Mouse (Mus musculus) thymus, postnatal 4 days (tissue): ENCODE results near the gene Ghr.

Source experiments
- DNase-seq: peaks from one replicate; pipeline ENCODE4 v3.0.0; 2021

Ghr gene

DNA sequence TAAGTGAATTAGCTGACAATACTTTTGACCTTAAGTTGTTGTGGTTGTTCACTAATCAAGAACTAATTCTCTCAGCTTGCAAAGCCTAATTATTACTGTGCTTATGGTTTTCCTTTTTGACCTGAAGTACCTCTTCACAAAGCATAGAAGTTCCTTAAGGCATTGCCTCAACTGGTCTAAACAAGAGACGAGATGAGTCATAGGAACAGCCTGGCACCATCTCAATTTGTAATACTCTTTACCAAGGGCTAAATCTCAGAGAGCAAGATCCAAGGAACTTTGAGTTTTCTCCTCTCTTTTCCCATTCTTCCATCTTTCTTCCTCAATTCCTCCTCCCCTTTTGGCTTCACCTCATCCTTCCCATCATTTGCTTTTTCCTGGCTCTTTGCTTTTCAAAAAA is 69.3 kb downstream of the Ghr start:
- no peak for DNase-seq

GRCm38 (mm10) chr15:3512380-3512779 is 70.9 kb downstream of the Ghr start:
- no peak for DNase-seq

GRCm38 (mm10) chr15:3511639-3512171 is 71.6 kb downstream of the Ghr start:
- no peak for DNase-seq

- DNase-seq, result no peak
These were observed 74.2 kb downstream of the Ghr start for GRCm38 (mm10) chr15:3509089-3509488.

GRCm38 (mm10) chr15:3507329-3507728 is 76.0 kb downstream of the Ghr start:
- DNase-seq, result no peak

- no peak for DNase-seq
These were observed 78.6 kb downstream of the Ghr start for GRCm38 (mm10) chr15:3504700-3505099.

DNA sequence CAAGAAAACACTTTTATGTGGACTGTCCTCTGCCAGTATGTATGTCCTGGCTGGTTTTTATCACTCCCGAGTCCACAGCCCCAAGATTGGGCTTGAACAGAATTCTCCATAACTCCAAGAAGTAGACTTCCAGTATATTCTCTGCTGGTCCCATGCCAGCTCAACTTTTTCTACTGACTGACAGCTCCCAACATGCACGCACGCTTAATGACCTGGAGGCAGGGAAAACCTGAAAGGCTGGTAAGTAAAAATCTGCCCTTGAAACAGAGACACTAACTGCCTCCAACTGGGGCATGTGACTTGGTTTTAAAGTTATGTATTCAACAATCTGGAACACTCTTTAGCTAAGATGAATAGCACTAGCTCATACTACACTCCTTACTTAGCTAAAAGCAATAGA is 81.6 kb downstream of the Ghr start:
- DNase-seq, result no peak

DNA sequence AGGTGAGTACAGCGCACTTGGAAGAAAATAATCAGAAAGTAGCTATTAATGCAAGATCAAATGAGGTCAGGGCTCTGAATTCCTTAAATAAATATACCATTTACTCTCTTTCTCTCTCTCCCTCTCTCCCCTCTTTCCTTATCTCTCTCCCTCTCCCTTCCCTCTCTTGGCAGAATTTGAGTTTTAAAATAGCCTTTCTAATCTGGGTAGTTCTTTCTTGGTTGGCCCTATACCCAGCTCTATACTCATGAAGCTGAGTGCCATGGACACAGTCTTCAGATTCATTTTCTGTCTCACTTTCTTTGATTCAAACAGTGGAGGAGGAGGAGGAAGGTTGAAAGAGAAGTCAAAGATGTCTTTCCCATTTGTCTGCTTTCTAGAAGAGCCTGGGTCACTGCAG is 84.3 kb downstream of the Ghr start:
- DNase-seq, result no peak

DNA sequence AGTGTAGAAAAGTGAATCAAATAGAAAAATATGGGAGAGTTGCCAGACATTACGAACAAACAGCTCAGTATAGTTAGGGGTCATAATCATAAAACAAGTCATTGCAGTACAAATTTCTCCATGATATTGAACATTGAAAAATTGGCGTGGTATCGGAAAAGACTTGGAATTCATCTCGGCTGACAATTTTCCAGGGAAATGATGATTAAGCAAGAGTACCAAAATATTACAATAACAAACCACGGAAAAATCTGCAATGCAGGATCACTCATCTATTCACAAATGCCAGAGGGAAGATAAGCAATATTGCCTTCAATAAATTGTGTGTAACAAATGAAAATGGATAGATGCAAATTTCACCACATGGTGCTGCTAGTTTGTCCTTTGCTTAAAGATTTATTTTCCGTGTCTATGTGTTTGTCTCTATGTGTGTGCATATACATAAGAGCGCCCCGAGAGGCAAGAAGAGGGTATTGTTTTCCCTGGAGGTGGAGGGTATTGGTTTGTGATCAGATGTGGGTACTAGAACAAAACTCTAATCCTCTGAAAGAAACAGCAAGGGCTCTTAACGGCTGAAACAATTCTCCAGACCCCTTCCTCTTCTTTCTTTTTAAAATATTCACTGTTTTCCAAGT is 85.2 kb downstream of the Ghr start:
- DNase-seq, result no peak

DNA sequence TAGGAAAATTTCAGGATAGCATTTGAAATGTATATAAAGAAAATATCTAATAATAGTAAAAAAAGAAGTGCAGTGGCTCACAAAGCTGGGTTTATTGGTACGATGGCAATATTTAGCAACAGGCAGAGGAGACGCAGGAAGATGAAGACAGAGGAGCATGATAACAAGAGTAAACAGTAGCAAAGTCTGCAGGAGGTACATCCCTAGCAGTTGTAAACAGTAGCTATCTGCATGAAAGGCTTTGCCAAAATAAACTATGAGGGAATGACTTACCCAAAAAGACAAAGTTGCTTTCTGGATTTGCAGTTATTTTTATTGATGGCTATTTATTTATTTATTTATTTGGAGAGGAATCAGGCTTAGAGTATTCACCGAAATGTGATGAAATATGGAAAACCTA is 92.4 kb downstream of the Ghr start:
- DNase-seq, result no peak

DNA sequence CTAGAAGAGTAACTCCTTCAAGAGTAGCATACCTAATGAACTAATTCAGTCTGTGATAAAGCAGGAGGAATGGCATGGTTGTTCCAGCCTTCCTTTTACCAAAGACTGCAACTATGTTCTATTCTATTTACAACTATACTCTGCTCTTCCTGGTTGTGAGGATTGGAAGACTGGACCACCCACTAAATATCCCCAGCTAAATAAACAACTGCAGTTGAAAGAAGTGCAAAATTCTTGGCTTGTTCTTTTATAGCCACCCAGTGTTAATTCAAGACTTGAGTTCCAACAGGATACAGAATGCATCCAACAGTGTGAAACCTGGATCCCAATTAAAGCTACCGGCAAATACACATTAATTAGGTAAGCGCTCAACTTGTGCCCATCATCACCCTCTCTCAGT is 93.3 kb downstream of the Ghr start:
- DNase-seq, result no peak

DNA sequence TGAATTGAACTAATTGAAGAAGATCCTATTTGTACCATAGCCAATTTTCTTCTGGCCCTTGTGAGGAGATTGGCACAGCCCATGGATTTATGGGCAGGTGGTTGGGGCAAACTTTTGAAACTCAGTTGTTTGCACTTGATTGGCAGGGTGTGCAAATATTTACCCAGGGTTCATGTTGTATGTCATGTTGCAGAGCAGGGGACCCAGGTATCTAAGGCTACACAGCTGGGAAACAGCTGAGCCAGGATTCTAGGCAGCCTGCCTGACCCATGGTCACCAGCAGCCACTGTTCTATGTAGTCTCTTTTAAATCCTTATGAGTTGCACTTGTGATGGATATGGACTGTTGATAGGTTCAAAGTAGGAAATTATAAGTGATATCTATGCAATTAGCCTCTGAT is 94.1 kb downstream of the Ghr start:
- DNase-seq, result no peak

- DNase-seq, result no peak
These were observed 94.7 kb downstream of the Ghr start for GRCm38 (mm10) chr15:3488601-3489000.

GRCm38 (mm10) chr15:3486691-3487090 is 96.6 kb downstream of the Ghr start:
- no peak for DNase-seq

DNA sequence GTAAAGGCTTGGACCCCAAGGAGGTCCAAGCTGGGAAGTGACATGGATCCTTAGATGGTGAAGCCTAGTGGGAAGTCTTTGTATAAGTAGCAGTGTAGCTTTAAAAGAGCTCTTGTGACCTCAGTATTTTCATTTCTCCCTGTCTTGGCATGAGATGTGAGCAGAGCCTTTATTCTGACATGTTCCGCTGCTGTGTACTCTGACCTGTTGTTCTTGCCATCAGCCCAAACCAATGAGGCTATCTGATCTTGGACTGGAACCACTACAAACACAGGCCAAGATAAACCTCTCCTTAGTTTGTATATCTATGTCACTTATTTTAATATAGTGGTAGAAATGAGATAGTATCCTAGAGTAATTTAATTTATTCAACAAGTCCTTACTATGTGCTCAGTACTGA is 97.9 kb downstream of the Ghr start:
- DNase-seq, result no peak

DNA sequence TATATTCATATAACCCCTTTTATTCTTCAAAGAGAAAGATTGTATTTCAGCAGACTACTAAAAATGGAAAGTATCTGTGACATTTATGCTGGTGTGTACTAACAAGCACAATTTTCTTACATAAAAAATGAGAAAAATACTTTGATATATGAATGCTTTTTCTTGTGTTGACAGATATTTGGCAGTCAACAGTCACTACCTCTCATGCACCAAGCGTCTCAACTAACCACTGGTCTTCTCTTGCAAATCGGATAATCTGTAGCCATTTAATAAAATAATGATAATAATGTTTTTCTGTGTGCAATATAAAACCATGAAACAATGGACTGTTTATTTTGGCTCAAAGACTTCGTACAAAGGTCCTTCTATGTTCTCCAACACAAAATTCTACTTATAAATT is 99.8 kb downstream of the Ghr start:
- no peak for DNase-seq

GRCm38 (mm10) chr15:3469230-3469629 is 114.1 kb downstream of the Ghr start:
- no peak for DNase-seq

GRCm38 (mm10) chr15:3466608-3467007 is 116.7 kb downstream of the Ghr start:
- no peak for DNase-seq

GRCm38 (mm10) chr15:3464754-3465153 is 118.5 kb downstream of the Ghr start:
- DNase-seq, result no peak

DNA sequence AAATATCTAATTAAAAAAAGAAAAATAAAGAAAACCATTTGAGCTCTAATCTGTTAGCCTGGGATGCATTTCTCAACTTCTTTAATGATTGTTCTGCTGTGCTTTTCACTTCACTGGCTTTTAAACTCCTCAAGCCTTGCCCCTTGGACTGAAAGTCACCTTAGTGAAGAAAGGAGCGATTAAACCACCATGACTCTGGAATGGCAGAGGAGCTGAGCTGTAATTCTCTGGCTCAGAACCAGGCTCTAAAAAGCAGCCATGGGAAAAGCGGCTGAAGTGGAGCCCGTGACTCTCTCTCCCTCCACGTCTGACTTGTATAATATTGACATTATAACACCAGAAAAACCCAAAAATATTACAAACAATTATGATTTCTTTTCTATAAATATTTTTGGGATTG is 126.7 kb downstream of the Ghr start:
- DNase-seq, result no peak

DNA sequence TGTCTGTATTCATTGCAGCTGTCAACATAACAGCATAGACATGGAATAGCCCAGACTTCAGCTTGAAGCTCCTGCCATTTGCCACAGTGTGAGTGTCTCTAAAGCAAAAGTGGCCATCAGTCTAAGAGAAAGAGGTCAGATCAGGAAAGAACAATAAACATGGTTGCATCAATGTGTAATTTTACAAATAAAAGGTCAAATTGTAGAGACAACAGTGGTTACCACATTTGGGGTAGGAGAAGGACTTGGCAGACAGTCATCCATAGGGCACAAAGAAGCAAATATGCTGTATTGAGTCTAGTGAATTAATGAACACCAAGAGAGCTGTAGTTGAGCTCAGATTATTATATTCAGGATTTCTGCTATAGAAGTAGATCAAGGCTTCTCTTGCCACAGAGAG is 127.7 kb downstream of the Ghr start:
- DNase-seq, result no peak

DNA sequence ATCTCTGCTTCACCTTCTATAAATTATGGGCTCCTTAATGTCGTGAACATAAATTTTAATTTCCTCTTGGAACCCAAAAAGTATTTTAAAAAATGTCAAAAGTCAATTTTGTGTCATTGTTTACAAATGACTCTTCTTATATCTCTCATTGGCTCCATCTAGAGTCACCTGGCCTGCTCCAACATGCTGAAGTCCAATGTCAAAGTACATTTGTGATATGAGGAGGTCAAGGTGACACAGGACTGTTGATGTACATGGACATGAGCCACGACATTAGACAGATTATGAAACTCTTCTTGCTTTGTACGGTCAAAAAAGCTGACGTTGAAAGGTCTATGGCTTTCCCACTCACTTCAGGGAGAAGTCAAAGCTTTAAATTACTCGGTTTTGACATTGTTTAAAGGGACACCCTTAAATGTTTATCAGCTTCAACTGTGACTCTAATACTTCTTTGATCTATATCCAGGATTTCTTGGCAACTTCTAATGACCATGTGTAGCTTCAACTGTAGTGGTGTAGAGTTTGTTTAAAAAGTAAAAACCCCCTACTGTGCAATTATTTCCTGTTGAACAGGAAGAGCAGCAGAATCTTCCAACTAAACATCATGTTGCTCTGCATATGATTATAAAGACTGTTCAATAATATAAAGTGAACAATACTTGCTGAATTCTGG is 131.1 kb downstream of the Ghr start:
- DNase-seq, result no peak

DNA sequence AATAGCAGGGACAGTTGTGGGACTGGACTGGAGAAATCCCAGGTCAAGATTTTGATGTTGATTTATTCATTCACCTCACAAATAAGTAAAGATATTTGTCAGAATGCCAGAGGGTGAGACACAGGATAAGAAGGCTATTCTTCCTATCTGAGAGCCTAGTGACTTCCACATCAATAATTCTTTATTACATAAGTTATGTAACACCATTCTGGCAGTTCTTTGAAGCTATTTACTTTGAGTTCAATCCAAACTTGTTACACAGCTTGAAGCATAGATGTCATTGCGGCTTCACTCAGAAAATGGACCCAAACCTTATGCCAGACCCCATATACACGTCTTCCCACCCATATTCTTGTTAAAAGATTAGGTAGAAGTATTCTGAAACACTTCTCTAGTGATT is 133.7 kb downstream of the Ghr start:
- DNase-seq, result no peak

DNA sequence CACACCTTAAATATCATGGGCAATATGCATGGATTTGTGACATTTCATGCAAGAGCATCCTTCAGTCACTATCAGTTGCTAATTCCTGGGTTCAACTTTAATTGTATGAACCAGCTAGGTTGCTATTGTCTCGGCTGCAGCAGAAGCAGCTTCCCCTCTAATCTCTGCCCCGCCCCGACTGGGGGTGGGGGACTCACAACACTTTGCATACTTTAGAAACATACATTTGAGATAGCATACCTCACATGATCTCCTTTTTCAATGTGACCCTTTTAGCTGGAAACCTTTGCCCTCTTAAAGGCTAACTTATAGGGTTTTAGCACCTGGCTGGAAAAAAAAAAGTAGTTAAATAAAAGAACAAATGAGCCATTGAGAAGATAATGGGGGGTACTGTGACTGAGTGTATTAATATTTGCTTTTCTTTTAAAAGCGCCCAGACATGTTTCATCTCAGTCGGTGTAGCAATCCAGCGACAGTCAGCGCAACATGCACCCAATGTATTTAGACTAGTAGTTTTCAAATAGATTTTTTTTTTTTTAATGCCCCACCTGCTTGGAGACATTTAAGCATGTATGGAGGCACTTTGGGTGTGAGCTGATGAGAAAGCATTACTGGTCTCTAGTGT is 137.9 kb downstream of the Ghr start:
- no peak for DNase-seq
